Mouse (Mus musculus) brain, embryonic 14.5 days (tissue): ENCODE results near the gene Mfsd4a.

Experiments
- CTCF ChIP-seq: fragments of 200-500 bp; IDR thresholded peaks from 2 replicates; pipeline ENCODE4 v1.5.1; 2012; ENCODE audit warnings: inconsistent platforms, mild to moderate bottlenecking, moderate library complexity, borderline replicate concordance; ENCODE audit not compliant: insufficient read depth, insufficient read length; ENCODE audit errors: extremely low read depth
- POLR2A ChIP-seq: fragments of 200-500 bp; IDR thresholded peaks from 2 replicates; pipeline ENCODE4 v1.6.1; 2012; ENCODE audit warnings: mild to moderate bottlenecking, inconsistent platforms, borderline replicate concordance; ENCODE audit not compliant: poor library complexity, insufficient read depth, insufficient read length, severe bottlenecking; ENCODE audit errors: extremely low read depth

DNA sequence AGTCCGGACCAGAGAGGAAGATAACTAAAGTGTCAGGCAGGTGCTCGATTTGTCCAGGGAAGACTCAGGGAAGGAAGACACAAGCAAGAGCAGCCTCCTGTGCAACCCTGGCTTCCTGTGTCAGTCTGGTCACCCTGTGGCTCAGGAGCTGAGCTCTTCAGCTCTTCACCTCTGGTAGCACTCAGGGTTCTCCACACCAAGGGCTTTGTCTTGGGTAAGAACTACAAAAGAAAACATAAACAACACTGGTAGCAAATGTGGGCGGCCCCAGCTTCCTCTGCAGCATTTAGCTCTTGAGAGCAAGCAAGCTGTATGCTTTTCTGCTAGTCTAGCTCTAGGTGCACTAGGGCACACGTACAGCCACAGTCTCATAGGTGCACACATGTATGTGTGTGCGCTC, 29.1 kb downstream of the Mfsd4a start:
- no peak for TF ChIP-seq POLR2A
- no peak for TF ChIP-seq CTCF
